Mouse (Mus musculus) ES-E14 (cell line): ENCODE measurements around the gene Plcb3. TPM values are rescaled to one million over a fixed set of nuclear protein-coding genes. Genes with fewer than 3 reads are reported as not detected.
A peak's percentile ranks its signal among the peaks of the same experiment; 100 is the strongest.

Experiments
- DNase-seq: peaks from one replicate; pipeline ENCODE4 v3.0.0-alpha.2; 2013; ENCODE audit warnings: low read depth, low spot score
- H3K27ac ChIP-seq: 2 replicates; pipeline ENCODE4 v1.5.1; 2012; ENCODE audit warnings: low read depth, mild to moderate bottlenecking, low read length, moderate library complexity, mixed read lengths; ENCODE audit not compliant: poor library complexity, insufficient read depth, severe bottlenecking
- H3K36me3 ChIP-seq: 2 replicates; pipeline ENCODE4 v1.6.1; 2012; ENCODE audit warnings: mild to moderate bottlenecking, low read length, moderate library complexity, mixed read lengths; ENCODE audit not compliant: control insufficient read depth, poor library complexity, insufficient read depth, severe bottlenecking
- H3K4me1 ChIP-seq, 2 experiments: fragments of 150-350 bp in 1 of 2; sonication (generic) in 1 of 2; 2 replicates each; pipeline ENCODE4 v1.6.1; 2012; ENCODE audit warnings: low read length in 2 of 2, mild to moderate bottlenecking in 1 of 2, mixed read lengths in 1 of 2; ENCODE audit not compliant: control insufficient read depth in 2 of 2, insufficient read depth in 2 of 2, poor library complexity in 1 of 2
- H3K4me3 ChIP-seq, 2 experiments: fragments of 150-350 bp in 1 of 2; sonication (generic) in 1 of 2; 2 replicates each; pipeline ENCODE4 v1.5.1; 2012; ENCODE audit warnings: low read length in 2 of 2, low read depth in 1 of 2, mild to moderate bottlenecking in 1 of 2, mixed read lengths in 1 of 2; ENCODE audit not compliant: insufficient read depth in 1 of 2, poor library complexity in 1 of 2, severe bottlenecking in 1 of 2
- H3K9ac ChIP-seq: 2 replicates; pipeline ENCODE4 v1.6.1; 2012; ENCODE audit warnings: low read depth, mild to moderate bottlenecking, low read length, mixed read lengths; ENCODE audit not compliant: poor library complexity, insufficient read depth, severe bottlenecking
- H3K9me3 ChIP-seq: fragments of 150-350 bp; sonication (generic); 2 replicates; pipeline ENCODE4 v1.6.1; 2012; ENCODE audit warnings: low read depth, mild to moderate bottlenecking, low read length; ENCODE audit not compliant: control insufficient read depth, insufficient read depth
- CHD2 ChIP-seq: IDR thresholded peaks from 2 replicates; pipeline ENCODE4 v1.6.1; 2014; ENCODE audit warnings: mild to moderate bottlenecking, low read depth, low read length, inconsistent platforms
- HCFC1 ChIP-seq: IDR thresholded peaks from 2 replicates; pipeline ENCODE4 v1.6.1; 2012; ENCODE audit warnings: low read length, inconsistent platforms, borderline replicate concordance; ENCODE audit not compliant: insufficient read depth
- MAFK ChIP-seq: IDR thresholded peaks from 2 replicates; pipeline ENCODE4 v1.6.1; 2014; ENCODE audit warnings: mild to moderate bottlenecking, low read depth, low read length, inconsistent platforms; ENCODE audit not compliant: insufficient read depth
- ZC3H11A ChIP-seq: IDR thresholded peaks from 2 replicates; pipeline ENCODE4 v1.6.1; 2012; ENCODE audit warnings: low read depth, mild to moderate bottlenecking, inconsistent platforms, low read length, borderline replicate concordance
- ZNF384 ChIP-seq: IDR thresholded peaks from 2 replicates; pipeline ENCODE4 v1.6.1; 2012; ENCODE audit warnings: low read depth, low read length, inconsistent platforms
- in situ Hi-C, 2 experiments: fragments of 600-800 bp; cut with MboI; formaldehyde crosslinking; loops; one replicate each; pipeline ENCODE4 v1.15.1; 2025; ENCODE audit warnings: low sequenced_read_pairs in 2 of 2, inconsistent platforms in 1 of 2; ENCODE audit not compliant: unreplicated experiment in 2 of 2
- total RNA-seq: library from RNA; depleted of rRNA; stranded (reverse); fragments of 300-350 nt; gene quantifications from 2 replicates; pipeline ENCODE4 v1.2.3, GENCODE M21; 2012

Plcb3 gene
- total RNA-seq, 1 experiment: 42.3 TPM

- in situ Hi-C loops: no loop called here
- H3K36me3 ChIP-seq: no peaks in the 10 kb centered on the region
- DNase-seq: no peak
- H3K4me1 ChIP-seq: peaks cover 2 to 12% of the 10 kb centered on the region in 2 experiments; a peak in 2 of 4 replicates
- no peaks in the 10 kb centered on the region for H3K9me3 ChIP-seq
- TF ChIP-seq MAFK: no peak
- no peak for TF ChIP-seq CHD2
- no peak for TF ChIP-seq ZNF384
- no peak for TF ChIP-seq HCFC1
- TF ChIP-seq ZC3H11A: no peak
- H3K9ac ChIP-seq: no peak overlapping the region
- no peak overlapping the region for H3K27ac ChIP-seq
- no peak overlapping the region for H3K4me3 ChIP-seq
These were observed 38.5 kb downstream of the Plcb3 start for GRCm38 (mm10) chr19:6937541-6938465.

GRCm38 (mm10) chr19:6936299-6936698, 40.0 kb downstream of the Plcb3 start:
- Histone ChIP-seq H3K9ac (no peak overlapping the region), H3K9me3 (no peaks in the 10 kb centered on the region), H3K4me1 (peaks cover 2 to 21% of the 10 kb centered on the region in 2 experiments; a peak in 3 of 4 replicates), H3K36me3 (no peaks in the 10 kb centered on the region), H3K4me3 (no peak overlapping the region), H3K27ac (no peak overlapping the region)
- TF ChIP-seq CHD2 (no peak), ZNF384 (no peak), ZC3H11A (no peak), MAFK (no peak), HCFC1 (no peak)
- in situ Hi-C loops: no loop called here
- DNase-seq: no peak

GRCm38 (mm10) chr19:6934195-6934977, 41.9 kb downstream of the Plcb3 start, which contains the start of gene Kcnk4:
TSS of gene Kcnk4 (minus strand) at chr19:6934515.
- H3K27ac ChIP-seq: no peak within 1 kb of the TSS
- in situ Hi-C loops: no loop called here
- TF ChIP-seq MAFK (no peak), ZNF384 (no peak), HCFC1 (no peak), CHD2 (no peak)
- no peaks in the 10 kb centered on the region for H3K36me3 ChIP-seq
- peak within 1 kb of the TSS; percentile 58 to 67 for H3K4me3 ChIP-seq
- H3K9ac ChIP-seq: peak within 1 kb of the TSS; percentile 46
- no peaks in the 10 kb centered on the region for H3K9me3 ChIP-seq
- no peak for DNase-seq
- H3K4me1 ChIP-seq: peaks cover 3 to 26% of the 10 kb centered on the region in 2 experiments

- no peaks in the 10 kb centered on the region for H3K36me3 ChIP-seq
- H3K4me1 ChIP-seq: peaks cover 3 to 26% of the 10 kb centered on the region in 2 experiments
- peak overlapping the region; percentile 58 to 67 for H3K4me3 ChIP-seq
- H3K9me3 ChIP-seq: no peaks in the 10 kb centered on the region
- H3K9ac ChIP-seq: peak overlapping the region; percentile 46
- TF ChIP-seq HCFC1 (no peak), CHD2 (no peak), ZNF384 (no peak), MAFK (no peak), ZC3H11A (no peak)
- in situ Hi-C loops: no loop called here
- DNase-seq: no peak
- no peak overlapping the region for H3K27ac ChIP-seq
These were observed 42.7 kb downstream of the Plcb3 start for GRCm38 (mm10) chr19:6933436-6934194.
